Mouse (Mus musculus): ENCODE results near the gene Echdc3. TPM values are rescaled to one million over a fixed set of nuclear protein-coding genes. Genes with fewer than 3 reads are reported as not detected.

Gene Echdc3
- polyA plus RNA-seq, 2 experiments: 8.7 to 8.8 TPM

DNA sequence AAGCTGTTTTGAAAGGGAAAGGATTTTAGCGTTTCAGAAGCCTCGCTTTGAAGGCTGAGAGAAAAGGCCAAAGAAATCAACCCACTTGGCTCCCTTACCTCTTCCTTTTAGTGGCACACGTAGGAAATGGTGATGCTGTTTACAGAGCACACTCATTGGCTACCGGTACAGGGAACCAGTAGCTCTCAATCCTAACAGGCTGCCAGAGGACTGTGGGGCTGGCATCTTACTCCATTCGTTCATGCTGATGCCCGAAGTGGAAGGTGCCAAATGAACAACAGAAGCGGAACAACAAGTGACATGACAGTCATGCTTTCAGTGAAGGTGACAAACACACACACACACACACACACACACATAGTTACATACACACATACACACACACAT is 14.2 kb upstream of the Echdc3 start:
- Histone ChIP-seq H3K4me2 (ENCODE audit: low read depth) (no peak overlapping the region), H3K4me1 (replicated peaks; ENCODE audit: control insufficient read depth in 2 of 2, insufficient read depth in 2 of 2, low read length in 1 of 2) (peaks cover 0 to 6% of the 10 kb centered on the region in 2 experiments; a peak in 2 of 4 replicates), H3K27me3 (ENCODE audit: control insufficient read depth, insufficient read depth, low read length) (no peaks in the 10 kb centered on the region), H3K27ac (no peak overlapping the region), H3K36me3 (replicated peaks; ENCODE audit: control insufficient read depth, insufficient read depth, low read depth) (no peaks in the 10 kb centered on the region), H3K4me3 (ENCODE audit: insufficient read depth in 1 of 2, low read depth in 2 of 2, low read length in 2 of 2) (no peak overlapping the region), H3K9ac (replicated peaks) (no peak overlapping the region), H3K9me3 (ENCODE audit: control insufficient read depth, low read length) (no peaks in the 10 kb centered on the region; the same call in 1 of the 2 replicates)
- ATAC-seq (ENCODE audit: insufficient read depth) (no peak), DNase-seq (ENCODE audit: low read depth in 3 of 3, low spot score in 3 of 3) (no peak)
- WGBS (ENCODE audit: insufficient replicate concordance): 74% methylated on average over 7 of the region's 7 CpGs
- TF ChIP-seq EP300 (IDR thresholded peaks at IDR 0.05; ENCODE audit: low read depth): no peak
- no peak for TF ChIP-seq CTCF (IDR thresholded peaks at IDR 0.05; ENCODE audit: low read depth)

DNA sequence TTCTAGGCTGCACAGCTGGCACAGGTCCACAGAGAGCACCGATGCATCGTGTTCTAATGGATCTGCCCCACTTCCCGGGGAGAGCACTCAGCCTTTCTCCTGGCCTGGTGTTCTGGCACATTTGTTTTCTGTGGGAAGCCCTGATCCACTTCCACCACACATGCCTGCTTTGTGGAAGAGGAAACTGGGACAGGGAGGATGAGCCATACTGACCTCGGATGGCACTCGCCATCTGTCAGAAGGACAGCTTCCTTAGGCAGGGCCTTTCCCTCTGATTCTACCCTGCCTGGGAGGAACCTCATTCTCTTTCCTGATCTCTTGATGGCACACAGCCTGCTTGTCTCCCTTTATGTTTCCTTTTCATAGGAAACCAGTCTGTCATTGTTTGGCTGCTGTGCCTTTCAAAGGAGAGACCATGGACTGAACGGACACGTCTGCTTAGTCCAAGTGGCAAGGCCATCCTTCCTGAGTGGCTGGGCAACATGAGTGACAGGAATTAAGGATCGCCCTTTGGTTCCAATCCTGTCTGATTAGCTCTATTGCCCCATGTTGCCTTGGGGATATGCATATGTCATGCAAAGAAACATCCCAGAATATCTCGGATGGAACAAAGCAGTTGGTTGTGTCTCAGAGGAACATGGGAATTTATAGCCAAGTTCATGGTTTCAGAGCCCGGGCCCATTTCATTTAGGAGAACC is 13.7 kb upstream of the Echdc3 start:
- Histone ChIP-seq H3K4me3 (ENCODE audit: insufficient read depth in 1 of 2, low read depth in 2 of 2, low read length in 2 of 2) (no peak overlapping the region), H3K27ac (no peak overlapping the region), H3K4me1 (replicated peaks; ENCODE audit: control insufficient read depth in 2 of 2, insufficient read depth in 2 of 2, low read length in 1 of 2) (peaks cover 0 to 6% of the 10 kb centered on the region in 2 experiments; a peak in 2 of 4 replicates), H3K36me3 (replicated peaks; ENCODE audit: control insufficient read depth, insufficient read depth, low read depth) (no peaks in the 10 kb centered on the region), H3K27me3 (ENCODE audit: control insufficient read depth, insufficient read depth, low read length) (no peaks in the 10 kb centered on the region), H3K9ac (replicated peaks) (no peak overlapping the region), H3K4me2 (ENCODE audit: low read depth) (no peak overlapping the region), H3K9me3 (ENCODE audit: control insufficient read depth, low read length) (no peaks in the 10 kb centered on the region; the same call in 1 of the 2 replicates)
- DNase-seq (ENCODE audit: low read depth in 3 of 3, low spot score in 3 of 3) (no peak), ATAC-seq (ENCODE audit: insufficient read depth) (no peak; the same call in 1 of the 2 replicates)
- TF ChIP-seq CTCF (IDR thresholded peaks at IDR 0.05; ENCODE audit: low read depth): no peak
- TF ChIP-seq EP300 (IDR thresholded peaks at IDR 0.05; ENCODE audit: low read depth): no peak
- WGBS (ENCODE audit: insufficient replicate concordance): 74% methylated on average over 10 of the region's 10 CpGs

DNA sequence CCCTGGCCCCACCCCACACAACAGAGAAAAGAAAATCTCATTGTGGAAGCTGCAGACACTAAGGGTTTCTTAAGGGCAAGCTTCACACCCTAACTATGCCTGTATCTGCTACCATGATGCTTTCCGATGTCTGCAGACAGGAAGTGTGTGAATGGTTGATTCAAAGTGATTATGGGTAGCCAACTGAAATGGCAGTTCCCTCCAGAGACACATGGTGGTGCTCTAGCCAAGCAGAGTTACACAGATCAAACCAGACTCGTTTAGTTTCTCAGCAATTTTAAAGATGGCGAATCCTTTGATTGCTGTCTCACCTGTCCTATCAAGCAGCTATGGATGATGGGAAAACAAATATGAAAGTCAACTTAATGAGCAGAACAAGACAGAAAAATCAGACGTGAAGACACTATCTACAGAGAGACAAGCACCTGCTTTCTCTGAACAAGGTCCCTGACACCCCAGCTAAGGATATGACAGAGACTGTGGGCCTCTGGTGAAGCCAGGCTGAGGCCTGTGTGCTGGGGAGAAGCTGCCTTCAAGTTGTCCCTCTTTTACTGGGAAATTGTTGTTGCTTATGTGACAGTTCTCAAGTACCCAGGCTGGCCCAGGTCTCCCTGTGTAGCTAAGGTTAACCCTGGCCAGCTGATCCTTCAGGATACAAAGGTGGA is 7.4 kb upstream of the Echdc3 start:
- Histone ChIP-seq H3K27ac (no peak overlapping the region), H3K27me3 (ENCODE audit: control insufficient read depth, insufficient read depth, low read length) (no peaks in the 10 kb centered on the region), H3K9ac (replicated peaks) (no peak overlapping the region), H3K9me3 (ENCODE audit: control insufficient read depth, low read length) (no peaks in the 10 kb centered on the region; the same call in 1 of the 2 replicates), H3K4me2 (ENCODE audit: low read depth) (no peak overlapping the region), H3K4me3 (ENCODE audit: insufficient read depth in 1 of 2, low read depth in 2 of 2, low read length in 2 of 2) (no peak overlapping the region), H3K36me3 (replicated peaks; ENCODE audit: control insufficient read depth, insufficient read depth, low read depth) (no peaks in the 10 kb centered on the region), H3K4me1 (replicated peaks; ENCODE audit: control insufficient read depth in 2 of 2, insufficient read depth in 2 of 2, low read length in 1 of 2) (peaks cover 0 to 1% of the 10 kb centered on the region in 2 experiments; a peak in 1 of 4 replicates)
- peak; percentile 65; the same call in 1 of the 2 replicates for ATAC-seq (ENCODE audit: insufficient read depth)
- 5% methylated on average over 4 of the region's 4 CpGs for WGBS (ENCODE audit: insufficient replicate concordance)
- no peak for TF ChIP-seq EP300 (IDR thresholded peaks at IDR 0.05; ENCODE audit: low read depth)
- TF ChIP-seq CTCF (IDR thresholded peaks at IDR 0.05; ENCODE audit: low read depth): peak; percentile 86
- DNase-seq (ENCODE audit: low read depth in 3 of 3, low spot score in 3 of 3): peak; percentile 23 to 50 (median 41)

DNA sequence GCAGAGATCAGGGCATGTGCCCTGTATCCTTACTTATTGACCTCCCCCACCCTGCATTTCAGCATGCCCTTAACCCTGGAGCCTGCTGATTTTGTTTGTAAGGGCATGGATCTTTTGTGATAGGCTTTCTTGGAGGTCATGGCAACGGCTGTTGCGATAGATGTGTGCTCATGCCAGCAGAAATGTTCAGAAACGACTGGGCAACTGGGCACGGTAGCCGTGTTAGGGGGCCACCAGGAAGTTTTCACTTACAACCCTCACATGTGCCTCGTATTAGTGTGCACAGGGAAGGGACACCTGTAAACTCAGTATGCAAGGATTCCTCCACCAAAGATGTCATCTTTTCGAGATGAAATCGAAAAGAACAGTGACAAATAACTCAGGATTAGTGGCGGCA is 508 bp downstream of the Echdc3 start:
- no peak overlapping the region for H3K9ac ChIP-seq (replicated peaks)
- TF ChIP-seq CTCF (IDR thresholded peaks at IDR 0.05; ENCODE audit: low read depth) (no peak), EP300 (IDR thresholded peaks at IDR 0.05; ENCODE audit: low read depth) (no peak)
- H3K36me3 ChIP-seq (replicated peaks; ENCODE audit: control insufficient read depth, insufficient read depth, low read depth): no peaks in the 10 kb centered on the region
- ATAC-seq (ENCODE audit: insufficient read depth): no peak
- H3K9me3 ChIP-seq (ENCODE audit: control insufficient read depth, low read length): no peaks in the 10 kb centered on the region
- no peaks in the 10 kb centered on the region for H3K27me3 ChIP-seq (ENCODE audit: control insufficient read depth, insufficient read depth, low read length)
- no peak for DNase-seq (ENCODE audit: low read depth in 3 of 3, low spot score in 3 of 3)
- peak overlapping the region; percentile 67 for H3K4me2 ChIP-seq (ENCODE audit: low read depth)
- WGBS (ENCODE audit: insufficient replicate concordance): 59% methylated on average over 9 of the region's 9 CpGs
- H3K4me3 ChIP-seq (ENCODE audit: insufficient read depth in 1 of 2, low read depth in 2 of 2, low read length in 2 of 2): peak overlapping the region; percentile 55 to 66; a peak in 3 of 4 replicates
- H3K4me1 ChIP-seq (replicated peaks; ENCODE audit: control insufficient read depth in 2 of 2, insufficient read depth in 2 of 2, low read length in 1 of 2): peaks cover 0 to 8% of the 10 kb centered on the region in 2 experiments; a peak in 2 of 4 replicates
- H3K27ac ChIP-seq: no peak overlapping the region

DNA sequence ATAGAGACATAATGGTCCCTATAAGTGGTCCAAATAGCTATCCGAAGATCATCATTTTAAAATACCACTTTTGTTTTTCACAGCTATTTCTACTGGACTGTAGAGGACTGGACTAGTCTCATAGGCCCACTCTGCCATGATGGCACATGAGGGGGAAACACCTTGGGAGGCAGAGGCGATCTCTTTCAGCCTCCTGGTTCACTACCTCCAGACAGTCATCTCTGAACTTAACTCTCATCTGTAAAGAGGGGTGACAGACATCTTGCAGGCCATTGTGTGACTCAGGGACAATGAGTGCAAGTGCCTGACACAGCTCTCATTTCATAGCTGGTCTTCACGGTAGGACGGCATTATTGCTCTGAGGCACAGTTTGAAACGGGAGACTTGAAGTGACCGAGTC is 2.0 kb downstream of the Echdc3 start:
- Histone ChIP-seq H3K36me3 (replicated peaks; ENCODE audit: control insufficient read depth, insufficient read depth, low read depth) (no peaks in the 10 kb centered on the region), H3K4me1 (replicated peaks; ENCODE audit: control insufficient read depth in 2 of 2, insufficient read depth in 2 of 2, low read length in 1 of 2) (peaks cover 0 to 8% of the 10 kb centered on the region in 2 experiments; a peak in 2 of 4 replicates), H3K27ac (no peak overlapping the region), H3K27me3 (ENCODE audit: control insufficient read depth, insufficient read depth, low read length) (no peaks in the 10 kb centered on the region), H3K9ac (replicated peaks) (no peak overlapping the region), H3K9me3 (ENCODE audit: control insufficient read depth, low read length) (no peaks in the 10 kb centered on the region), H3K4me3 (ENCODE audit: insufficient read depth in 1 of 2, low read depth in 2 of 2, low read length in 2 of 2) (no peak overlapping the region), H3K4me2 (ENCODE audit: low read depth) (no peak overlapping the region)
- DNase-seq (ENCODE audit: low read depth in 3 of 3, low spot score in 3 of 3) (no peak), ATAC-seq (ENCODE audit: insufficient read depth) (no peak)
- TF ChIP-seq CTCF (IDR thresholded peaks at IDR 0.05; ENCODE audit: low read depth) (no peak), EP300 (IDR thresholded peaks at IDR 0.05; ENCODE audit: low read depth) (no peak)
- WGBS (ENCODE audit: insufficient replicate concordance): 66% methylated on average over 6 of the region's 6 CpGs

All from liver, embryonic 14.5 days (tissue).